Mouse (Mus musculus) yolk sac, embryonic 10.5 days (tissue): ENCODE measurements at regions not wholly inside any gene's neighbourhood (a gene's known extent, or its start where the extent isn't known, plus 50 kb on each side); places are given as distances from the start of the nearest gene placed in this dataset.

Source experiments
- DNase-seq: peaks from one replicate; pipeline ENCODE4 v3.0.0-alpha.2; 2017; ENCODE audit warnings: low spot score

- no peak for DNase-seq
Measured at GRCm38 (mm10) chr10:118624368-118624767, 183.5 kb downstream of the Ifng start.

GRCm38 (mm10) chr10:118628000-118628399 is 187.2 kb downstream of the Ifng start:
- DNase-seq, result no peak

GRCm38 (mm10) chr10:118629360-118630040 is 188.7 kb downstream of the Ifng start:
- DNase-seq, result no peak

GRCm38 (mm10) chr10:118631786-118632185 is 190.9 kb downstream of the Ifng start:
- DNase-seq, result no peak

DNA sequence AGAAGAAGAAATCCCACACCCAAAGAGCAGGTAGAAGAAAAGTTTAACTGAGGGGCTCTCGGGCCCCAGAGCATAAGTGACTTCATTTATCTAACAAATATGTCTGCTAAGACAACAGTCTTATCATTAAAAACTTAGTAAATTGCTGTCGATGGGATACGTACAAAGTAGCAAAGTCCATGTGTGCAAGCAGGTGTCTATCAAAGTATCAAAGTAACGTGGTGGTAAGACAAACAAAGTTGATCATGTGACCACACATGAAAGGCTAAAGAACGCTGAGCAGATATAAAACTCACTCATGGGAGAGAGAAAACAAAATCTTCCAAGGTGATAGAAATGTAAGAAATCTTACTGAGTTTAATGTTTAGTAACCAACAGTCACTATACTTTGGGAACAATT is 191.3 kb downstream of the Ifng start:
- DNase-seq, result no peak

DNA sequence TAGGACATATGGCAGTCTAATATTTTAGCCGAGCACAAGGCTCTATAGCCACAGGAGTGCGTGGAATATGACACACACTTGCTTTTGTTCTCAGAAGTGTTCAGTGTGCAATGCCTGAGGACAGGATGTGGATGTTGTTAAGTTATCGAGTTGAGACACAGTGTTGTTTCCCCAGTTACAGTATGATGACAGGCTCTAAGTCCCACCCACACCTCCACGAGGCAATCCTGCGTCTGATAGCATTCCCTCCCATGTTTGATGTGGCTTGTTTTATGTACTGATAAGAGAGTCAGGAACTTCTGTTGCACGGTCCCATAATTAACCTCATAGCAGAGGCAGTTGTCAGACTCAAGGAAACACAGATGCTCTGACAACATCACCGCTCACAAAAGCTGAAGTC is 192.6 kb downstream of the Ifng start:
- DNase-seq, result no peak

DNA sequence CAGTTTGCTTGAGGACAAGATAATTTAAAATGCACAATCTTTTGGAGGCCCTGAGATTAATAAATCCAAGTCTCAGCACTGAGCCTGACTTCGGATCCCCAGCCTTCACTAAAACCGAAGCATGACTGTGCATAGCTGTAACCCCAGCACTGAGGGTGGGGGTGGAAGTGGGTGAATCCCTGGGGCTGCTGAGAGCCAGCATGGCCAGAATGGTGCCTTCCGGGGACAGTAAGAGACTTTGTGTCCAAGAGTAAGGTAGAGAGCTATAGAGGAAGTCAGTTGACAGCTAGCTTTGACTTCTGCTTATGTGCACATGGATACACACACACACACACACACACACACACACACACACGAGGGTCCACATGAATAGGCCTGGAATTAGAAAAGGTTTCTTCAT is 198.3 kb downstream of the Ifng start:
- DNase-seq, result no peak

GRCm38 (mm10) chr10:118640121-118640809 is 199.4 kb downstream of the Ifng start:
- no peak for DNase-seq

DNA sequence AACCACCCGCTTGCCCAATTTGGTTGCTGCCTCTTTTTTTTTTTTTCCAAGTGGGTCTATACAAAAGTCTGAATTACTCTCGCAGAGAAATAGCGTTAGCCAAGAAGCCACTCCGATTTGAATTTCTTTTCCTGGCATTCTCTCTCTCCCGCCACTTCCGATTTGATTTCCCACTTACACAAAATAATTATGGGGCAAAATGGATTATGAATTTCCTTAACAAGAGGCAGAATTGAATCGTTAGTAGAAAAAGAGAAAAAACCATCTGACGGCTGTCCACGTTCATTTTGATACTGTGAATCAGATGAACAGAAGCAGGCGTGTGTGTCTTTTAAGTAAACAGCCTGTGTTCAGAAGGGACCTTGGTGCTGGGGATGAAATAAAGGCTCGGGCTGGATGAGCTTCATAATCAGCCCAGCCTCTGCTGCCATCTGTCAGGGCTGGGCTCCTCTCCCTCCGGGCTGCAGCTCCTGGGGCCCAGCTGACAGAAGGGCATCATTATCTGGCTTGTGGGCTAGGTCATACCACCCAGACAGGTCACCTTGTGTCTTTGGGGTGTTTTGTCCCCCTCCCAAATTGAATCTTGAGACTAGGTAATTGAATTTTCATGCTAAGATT is 200.1 kb downstream of the Ifng start:
- DNase-seq, result no peak

DNA sequence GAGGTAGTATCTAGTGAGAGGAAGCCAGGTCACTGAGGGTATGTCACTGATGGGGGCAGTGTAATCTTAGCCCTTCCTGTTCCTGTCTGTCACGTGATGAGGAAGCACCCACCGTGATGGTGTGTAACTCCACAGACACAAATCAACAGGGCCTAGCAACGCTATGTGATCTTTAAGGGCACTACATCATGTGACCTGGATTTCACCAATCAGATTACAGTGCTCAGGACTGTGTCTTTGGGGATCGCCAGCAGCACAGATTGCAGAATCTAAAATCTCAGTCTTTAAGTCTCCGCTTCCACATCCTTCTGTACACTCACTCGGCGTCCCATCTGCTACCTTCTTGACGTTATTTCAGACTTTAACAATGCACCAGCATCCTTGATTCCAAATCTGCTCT is 202.8 kb downstream of the Ifng start:
- DNase-seq, result no peak

DNA sequence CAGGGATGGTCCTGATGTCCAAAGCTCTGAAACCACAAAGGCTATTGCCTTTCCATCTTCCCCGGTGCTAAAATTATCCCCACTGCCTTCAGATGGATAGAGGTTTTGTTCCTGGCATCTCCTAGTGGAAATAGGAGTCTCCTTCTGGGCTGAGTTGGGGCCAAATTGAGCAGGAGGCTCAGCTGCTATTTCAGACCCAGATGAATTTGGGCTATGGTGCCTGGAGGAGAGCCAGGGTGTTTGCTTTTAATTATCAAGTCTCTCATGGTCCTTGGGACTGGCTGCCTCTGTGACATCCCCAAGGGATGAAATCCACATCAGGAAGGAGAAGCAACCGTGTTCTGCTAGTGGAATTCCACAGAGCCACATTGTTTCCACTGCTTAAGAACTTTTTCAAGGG is 207.3 kb downstream of the Ifng start:
- DNase-seq, result no peak

- DNase-seq, result no peak
Measured at GRCm38 (mm10) chr10:118656561-118656960, 213.4 kb downstream of the Dyrk2 start.

DNA sequence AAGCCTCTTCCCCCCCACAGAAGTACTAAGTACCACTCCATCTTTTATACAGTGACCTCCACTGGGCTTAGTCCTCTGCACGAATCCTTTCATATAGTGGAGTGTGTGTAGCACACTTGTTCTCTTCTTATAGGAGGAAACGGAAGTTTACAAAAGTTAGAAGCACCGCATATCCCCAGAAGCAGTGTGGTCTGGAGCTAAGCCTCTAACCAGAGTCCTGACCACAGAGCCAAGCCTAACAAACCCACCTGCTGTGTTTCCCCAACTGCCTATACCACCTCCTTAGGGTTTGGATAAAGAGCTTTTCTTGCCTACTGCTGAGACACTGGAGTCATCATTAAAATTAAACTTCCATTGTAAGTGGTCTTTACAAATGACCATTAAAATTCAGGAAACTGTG is 204.0 kb downstream of the Dyrk2 start:
- DNase-seq, result no peak

- DNase-seq, result peak; percentile 13
Measured at GRCm38 (mm10) chr10:118675816-118676465, 194.1 kb downstream of the Dyrk2 start.

DNA sequence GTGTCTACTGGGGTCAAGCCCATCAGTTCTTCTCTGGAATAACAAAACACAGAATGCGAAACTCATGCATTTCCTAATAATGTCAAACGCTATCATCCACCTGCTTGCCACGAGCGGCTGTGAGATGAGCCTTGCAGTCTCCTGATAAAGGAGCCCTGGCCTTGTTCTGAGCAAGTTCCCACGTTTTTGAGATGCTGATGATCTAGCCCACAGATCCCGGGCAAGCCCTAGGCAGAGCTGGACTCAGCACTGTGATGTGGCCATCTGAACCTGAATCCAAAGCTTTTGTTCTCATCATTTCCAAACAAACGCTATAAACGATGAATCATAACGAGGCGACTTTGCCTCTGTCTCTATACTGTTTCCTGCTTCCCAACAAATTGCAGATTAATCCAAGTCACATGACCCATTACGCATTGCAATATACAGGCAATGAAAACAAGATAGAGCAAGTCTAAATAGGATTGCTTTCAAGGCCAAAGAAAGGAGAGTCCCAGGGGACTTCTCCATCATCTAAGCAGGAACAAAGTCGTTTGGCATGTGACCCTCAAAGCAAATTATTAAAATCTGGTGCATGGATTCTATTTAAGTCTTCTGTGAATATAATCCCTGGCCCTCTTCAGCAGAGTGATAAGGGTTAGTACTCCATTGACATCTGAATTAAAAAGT is 191.1 kb downstream of the Dyrk2 start:
- DNase-seq, result no peak

GRCm38 (mm10) chr10:118679507-118679906 is 190.5 kb downstream of the Dyrk2 start:
- DNase-seq, result no peak

DNA sequence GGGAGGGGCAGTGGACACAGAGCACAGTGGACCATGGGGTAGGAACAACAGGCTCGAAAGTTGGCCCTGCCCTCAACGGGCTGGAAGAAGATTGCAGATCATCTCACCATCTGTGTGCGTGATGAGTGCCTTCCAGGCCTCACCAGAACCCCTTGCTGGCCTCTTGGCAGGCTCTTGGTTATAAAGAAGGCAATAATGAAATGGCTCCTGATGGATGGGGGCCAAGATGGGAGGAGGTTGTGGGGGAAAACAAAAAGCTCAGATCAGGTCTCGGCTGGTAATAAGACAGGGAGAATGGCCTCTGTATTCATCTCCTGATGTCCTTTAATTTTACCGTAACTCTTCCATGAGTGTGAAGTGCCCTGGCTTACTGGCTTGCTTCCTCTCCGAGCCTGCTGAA is 189.1 kb downstream of the Dyrk2 start:
- DNase-seq, result no peak

GRCm38 (mm10) chr10:118683356-118683755 is 186.7 kb downstream of the Dyrk2 start:
- DNase-seq, result no peak

- no peak for DNase-seq
Measured at GRCm38 (mm10) chr10:118699292-118699691, 170.7 kb downstream of the Dyrk2 start.

DNA sequence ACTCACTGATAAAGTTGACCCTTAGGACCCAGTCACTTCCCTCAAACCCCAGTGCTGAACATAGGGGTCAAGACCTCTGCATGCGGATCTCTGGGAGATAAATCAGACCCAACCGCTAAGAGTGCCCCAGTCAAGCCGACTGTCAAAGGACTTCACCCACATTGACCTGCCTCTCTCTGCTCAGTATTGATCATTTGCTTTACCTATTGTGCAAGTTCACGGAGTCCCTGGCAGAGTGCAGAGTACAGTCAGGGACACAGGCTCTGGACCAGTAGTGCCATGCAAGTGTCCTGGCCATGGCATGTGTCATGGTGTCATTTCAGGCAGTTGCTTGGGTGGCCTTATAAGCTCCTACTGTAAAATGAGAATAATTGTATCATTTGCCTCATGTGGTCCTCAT is 169.9 kb downstream of the Dyrk2 start:
- DNase-seq, result no peak

- DNase-seq, result no peak
Measured at GRCm38 (mm10) chr10:118706020-118706419, 164.0 kb downstream of the Dyrk2 start.

DNA sequence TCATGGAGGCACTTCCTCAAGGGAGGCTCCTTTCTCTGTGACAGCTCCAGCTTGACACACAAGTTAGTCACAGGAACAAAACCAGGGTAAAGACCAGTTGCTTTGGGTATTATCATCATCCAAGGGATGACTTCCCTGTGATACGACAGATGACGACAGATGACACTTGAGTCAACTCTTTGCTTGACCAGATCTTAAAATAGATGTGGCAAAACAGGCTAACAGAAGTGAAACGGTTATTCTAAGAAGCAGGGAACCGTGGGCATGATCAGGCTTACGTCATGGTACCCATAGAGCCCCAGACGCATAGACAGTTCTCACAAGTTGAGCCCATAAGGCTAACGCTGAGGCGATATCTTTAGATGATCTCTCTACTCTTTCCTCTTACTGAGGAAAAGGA is 160.3 kb downstream of the Dyrk2 start:
- no peak for DNase-seq
